Mouse (Mus musculus): ENCODE data around the gene Adgre4. TPM values are rescaled to one million over a fixed set of nuclear protein-coding genes. Genes with fewer than 3 reads are reported as not detected.
A peak's percentile ranks its signal among the peaks of the same experiment; 100 is the strongest.
"Not testable (repeated sequence)": the region's sequence is repeated elsewhere in the genome, so short reads cannot be mapped to it uniquely, and the experiment has no call there.

Gene Adgre4
- under 1 TPM in 1 of 2 experiments, not detected in 1; 0.11 TPM for total RNA-seq (2021)

- DNase-seq (ENCODE audit: low spot score in 2 of 2), result no peak
- intact Hi-C loops (cut with DNase I), result no loop called here
These were observed at the start of gene Adgre4 for GRCm38 (mm10) chr17:55749786-55750185. Adgre4 (plus strand) TSS chr17:55749984.

- intact Hi-C loops (cut with DNase I), result no loop called here
- peak; percentile 33 to 62 for DNase-seq (ENCODE audit: low spot score in 2 of 2)
These were observed 47.5 kb upstream of the Adgre4 start for GRCm38 (mm10) chr17:55702161-55702820.

- no peak for DNase-seq (ENCODE audit: low spot score in 2 of 2)
- intact Hi-C loops (cut with DNase I), result no loop called here
These were observed 46.9 kb upstream of the Adgre4 start for GRCm38 (mm10) chr17:55702865-55703264.

- peak; percentile 93 to 95 for DNase-seq (ENCODE audit: low spot score in 2 of 2)
- intact Hi-C loops (cut with DNase I), result loop anchor here (10.0 kb wide), 1 partner anchor 163 kb away; the partner anchor contains the start of gene Zfp119a
These were observed 37.6 kb upstream of the Adgre4 start, which contains the start of gene Pot1b for GRCm38 (mm10) chr17:55711984-55712811. Pot1b (minus strand) TSS chr17:55712628.

- intact Hi-C loops (cut with DNase I), result no loop called here
These were observed 28.5 kb upstream of the Adgre4 start for GRCm38 (mm10) chr17:55721270-55721669.

DNA sequence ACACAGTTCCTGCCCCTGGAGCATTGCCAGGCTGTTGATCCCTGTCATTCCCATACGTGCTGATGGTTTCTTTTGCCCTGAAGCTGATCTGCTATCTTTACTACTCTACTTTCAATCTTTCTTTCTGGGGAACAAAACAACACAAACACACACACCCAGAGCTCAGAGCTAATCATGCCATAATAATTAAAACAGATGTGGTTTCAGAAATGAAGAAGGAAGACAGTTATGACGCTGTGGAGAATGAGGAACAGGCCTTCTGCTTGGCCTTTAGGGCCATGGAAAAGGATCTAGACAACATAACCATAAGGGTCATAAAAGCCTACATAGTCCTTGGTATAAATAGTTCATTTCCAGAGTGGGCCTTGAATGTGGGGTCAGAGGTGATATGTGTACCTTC, 27.5 kb upstream of the Adgre4 start:
- intact Hi-C loops (cut with DNase I), result no loop called here

More at GRCm38 (mm10) chr17:55721270-55721669, 28.5 kb upstream of the Adgre4 start:
- no peak for DNase-seq (ENCODE audit: low spot score in 2 of 2)

GRCm38 (mm10) chr17:55726193-55726592, 23.6 kb upstream of the Adgre4 start:
- no peak for DNase-seq (ENCODE audit: low spot score in 2 of 2)
- intact Hi-C loops (cut with DNase I), result no loop called here

More for the DNA sequence above, 27.5 kb upstream of the Adgre4 start:
- no peak for DNase-seq (ENCODE audit: low spot score in 2 of 2)

DNA sequence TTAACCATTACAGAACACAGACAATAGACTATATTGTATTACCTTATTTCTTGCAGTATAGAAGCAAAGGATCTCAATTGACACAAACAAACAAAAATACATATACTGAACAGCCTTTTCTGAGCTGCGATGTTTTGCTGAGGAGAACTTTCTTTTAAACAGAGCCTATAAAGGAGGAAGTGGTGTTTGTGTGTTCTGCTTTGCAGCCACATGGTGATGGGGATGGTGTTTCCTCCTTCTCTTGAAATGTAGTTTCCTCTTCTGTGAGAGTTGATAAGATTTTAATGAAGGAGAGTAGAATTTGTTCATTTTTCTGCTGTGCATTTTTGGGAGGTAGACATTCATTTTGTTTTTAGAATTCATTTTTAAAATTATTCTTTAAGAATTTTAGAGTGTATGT, 13.1 kb upstream of the Adgre4 start:
- no peak for DNase-seq (ENCODE audit: low spot score in 2 of 2)
- intact Hi-C loops (cut with DNase I), result no loop called here

DNA sequence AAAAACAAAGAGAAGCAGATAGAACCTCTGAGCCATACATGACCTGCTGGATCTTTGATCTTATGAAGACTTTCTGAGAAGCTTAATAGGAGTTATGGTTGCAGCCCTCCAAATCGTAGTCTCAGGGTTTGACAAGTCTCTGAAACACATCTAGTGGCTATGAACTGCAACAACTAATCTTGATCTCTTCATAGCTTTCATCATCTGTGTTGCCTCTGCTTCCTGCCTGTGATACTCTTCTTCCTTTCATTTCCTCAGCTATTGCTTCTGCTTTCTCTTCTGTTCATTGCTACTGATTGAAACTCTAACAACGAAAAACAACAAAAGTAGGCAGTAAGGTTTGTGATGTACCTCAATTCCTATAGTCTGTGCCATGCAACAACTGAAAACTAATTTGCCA, 1.4 kb downstream of the Adgre4 start:
- intact Hi-C loops (cut with DNase I), result no loop called here
- no peak for DNase-seq (ENCODE audit: low spot score in 2 of 2)

GRCm38 (mm10) chr17:55813642-55814041, 63.9 kb downstream of the Adgre4 start:
- DNase-seq (ENCODE audit: low spot score in 2 of 2), result no peak
- intact Hi-C loops (cut with DNase I), result no loop called here

GRCm38 (mm10) chr17:55816853-55817252, 67.1 kb downstream of the Adgre4 start:
- intact Hi-C loops (cut with DNase I), result no loop called here

GRCm38 (mm10) chr17:55821566-55821965, 71.8 kb downstream of the Adgre4 start:
- intact Hi-C loops (cut with DNase I), result no loop called here
- DNase-seq (ENCODE audit: low spot score in 2 of 2), result no peak

More at GRCm38 (mm10) chr17:55816853-55817252, 67.1 kb downstream of the Adgre4 start:
- DNase-seq (ENCODE audit: low spot score in 2 of 2), result no peak

DNA sequence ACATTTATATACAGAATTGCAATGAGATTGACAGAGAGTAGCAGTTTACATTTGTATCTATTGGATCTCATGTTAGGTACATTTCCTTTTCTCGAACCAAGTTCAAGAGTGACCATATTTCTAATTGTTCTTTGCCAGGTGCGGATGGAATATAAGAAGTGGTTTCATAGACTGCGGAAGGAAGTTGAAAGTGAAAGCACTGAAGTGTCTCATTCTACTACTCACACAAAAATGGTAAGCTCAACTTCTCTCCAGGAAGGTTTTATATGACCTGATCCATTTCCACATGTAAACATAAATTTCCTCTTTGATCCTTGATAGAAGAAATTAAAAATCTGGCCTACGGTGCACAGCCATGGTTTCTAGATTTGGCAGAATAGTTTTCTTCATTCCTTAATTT, 93.3 kb downstream of the Adgre4 start:
- intact Hi-C loops (cut with DNase I), result no loop called here
- DNase-seq (ENCODE audit: low spot score in 2 of 2), result no peak

- no peak for DNase-seq (ENCODE audit: low spot score in 2 of 2)
- intact Hi-C loops (cut with DNase I), result loop anchor here (10.0 kb wide), 1 partner anchor 162 kb away; the partner anchor contains the start of gene Pot1b
These were observed 127.4 kb downstream of the Adgre4 start for GRCm38 (mm10) chr17:55877184-55877583.

GRCm38 (mm10) chr17:55878282-55878635, 128.5 kb downstream of the Adgre4 start:
- intact Hi-C loops (cut with DNase I), result loop anchor here (10.0 kb wide), 1 partner anchor 163 kb away; the partner anchor contains the start of gene Pot1b
- peak in 1 of 2 experiments; percentile 23 for DNase-seq (ENCODE audit: low spot score in 2 of 2)

- peak; percentile 86 to 87 for DNase-seq (ENCODE audit: low spot score in 2 of 2)
- intact Hi-C loops (cut with DNase I), result loop anchor here (10.0 kb wide), 1 partner anchor 164 kb away; the partner anchor contains the start of gene Pot1b
These were observed 129.0 kb downstream of the Adgre4 start, which contains the start of gene Zfp119a for GRCm38 (mm10) chr17:55878636-55879369. Zfp119a (minus strand) TSS chr17:55878930.

DNA sequence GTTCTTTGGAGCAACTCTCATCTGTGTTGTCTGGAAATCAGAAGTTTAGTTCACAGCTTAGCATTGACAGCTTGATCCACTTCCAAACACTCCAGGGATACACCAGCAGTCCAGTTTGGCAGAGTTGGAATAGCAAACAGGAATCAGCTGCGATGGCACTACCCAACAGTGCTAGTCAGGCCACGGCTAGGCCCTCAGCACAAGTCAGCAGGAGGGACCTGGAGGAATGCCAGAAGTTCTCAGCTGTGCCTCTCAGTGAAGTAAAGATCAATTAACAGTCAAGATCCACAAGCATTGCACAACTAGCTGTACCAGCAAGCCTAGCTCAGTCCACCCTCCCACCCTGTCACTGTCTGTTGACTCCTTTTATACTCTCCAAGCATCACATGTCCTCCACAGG, 133.8 kb downstream of the Adgre4 start:
- intact Hi-C loops (cut with DNase I), result no loop called here
- DNase-seq (ENCODE audit: low spot score in 2 of 2), result no peak

DNA sequence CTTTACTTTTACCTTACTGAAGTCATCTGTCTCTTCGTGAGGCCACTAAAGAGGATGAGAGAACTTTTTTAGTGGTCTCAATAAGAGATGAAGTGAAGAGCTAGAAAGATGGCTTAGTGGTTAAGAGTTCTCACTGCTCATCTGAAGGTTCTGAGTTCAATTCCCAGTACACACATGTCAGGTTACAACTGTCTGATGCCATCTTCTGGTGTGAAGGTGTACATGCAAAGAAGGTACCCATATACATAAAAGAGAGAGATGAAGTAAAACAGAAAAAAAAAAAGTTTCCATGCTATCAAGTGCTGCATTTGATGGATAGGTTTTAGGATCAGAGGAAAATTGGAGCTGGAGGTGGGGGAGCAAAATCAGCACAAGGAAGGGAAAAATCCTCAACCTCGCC, 135.1 kb downstream of the Adgre4 start:
- intact Hi-C loops (cut with DNase I), result loop anchor here (5.0 kb wide), 1 partner anchor 62 kb away; the partner anchor contains the start of gene Zfp119b
- DNase-seq (ENCODE audit: low spot score in 2 of 2), result no peak

DNA sequence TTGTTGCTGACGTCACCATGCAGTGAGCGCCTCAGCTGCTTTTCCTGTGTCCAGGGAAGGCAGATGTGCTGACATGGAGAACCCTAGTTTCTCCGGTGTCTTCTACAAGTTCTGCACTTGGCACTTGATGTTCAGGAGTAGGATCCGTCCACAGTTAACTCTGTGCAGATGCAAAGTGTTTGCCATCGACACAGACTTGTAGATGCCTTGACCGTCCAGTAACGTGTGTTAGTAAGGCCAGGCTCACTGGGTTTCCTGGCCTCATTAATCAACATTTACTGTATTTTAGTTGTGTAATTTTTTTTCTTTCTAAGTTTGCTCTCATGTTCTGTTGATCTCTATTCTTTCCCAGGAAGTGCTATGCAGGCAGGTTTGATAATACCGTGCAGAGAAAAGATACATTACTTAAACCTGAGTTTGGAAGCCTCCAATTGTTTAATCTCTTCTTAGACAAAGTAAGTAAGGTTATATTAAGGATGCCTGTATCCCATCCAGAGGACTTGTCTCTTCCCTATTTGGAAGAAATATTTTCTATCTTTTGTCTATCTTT, 142.7 kb downstream of the Adgre4 start:
- intact Hi-C loops (cut with DNase I), result loop anchor here (2.0 kb wide), 1 partner anchor 66 kb away; the partner anchor contains the start of gene Yju2
- not testable (repeated sequence) for DNase-seq (ENCODE audit: low spot score in 2 of 2)
